Mouse (Mus musculus) gastrocnemius, postnatal 36 days (tissue): ENCODE measurements around the gene Gm49388. TPM values are rescaled to one million over a fixed set of nuclear protein-coding genes. Genes with fewer than 3 reads are reported as not detected.
"Not testable (repeated sequence)": the region's sequence is repeated elsewhere in the genome, so short reads cannot be mapped to it uniquely, and the experiment has no call there.

ENCODE experiments used
- DNase-seq, 2 experiments: peaks; one replicate each; pipeline ENCODE4 v3.0.0; 2022
- intact Hi-C: fragments of 180-260 bp; cut with DNase I; formaldehyde crosslinking; loops from one replicate; pipeline ENCODE4 v1.15.1; 2025
- total RNA-seq, 2 experiments: library from RNA; stranded (reverse); gene quantifications; 2 replicates each; pipeline ENCODE4 v1.2.3; 2021

The Gm49388 gene
- total RNA-seq, 2 experiments from 2014 or later = 0.31 to 2.1 TPM

GRCm38 (mm10) chr7:127835550-127835949 is 50.1 kb downstream of the Gm49388 start:
- intact Hi-C loops = loop anchor here (2.0 kb wide), 1 partner anchor 33 kb away; no protein-coding TSS in a partner anchor
- DNase-seq = no peak

DNA sequence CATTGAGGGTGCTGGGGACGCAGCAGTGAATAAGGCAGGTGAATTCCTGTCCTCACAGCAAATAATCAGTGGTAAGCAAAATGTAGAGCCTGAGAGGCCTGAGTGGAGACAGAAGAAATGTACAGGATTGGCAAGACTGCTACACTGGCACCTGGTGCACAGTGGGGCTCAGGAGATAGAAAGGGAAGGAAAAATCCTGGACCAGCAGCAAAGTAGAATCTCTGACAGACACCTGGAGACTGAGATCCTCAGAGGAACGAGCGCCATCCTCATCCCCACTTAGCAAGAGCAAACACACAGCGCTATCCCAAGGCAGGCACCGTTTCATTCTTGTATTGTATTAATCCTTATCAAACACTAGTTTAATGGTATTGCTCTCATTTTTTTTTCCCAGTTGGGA is 52.1 kb downstream of the Gm49388 start:
- intact Hi-C loops = no loop called here
- DNase-seq = no peak

DNA sequence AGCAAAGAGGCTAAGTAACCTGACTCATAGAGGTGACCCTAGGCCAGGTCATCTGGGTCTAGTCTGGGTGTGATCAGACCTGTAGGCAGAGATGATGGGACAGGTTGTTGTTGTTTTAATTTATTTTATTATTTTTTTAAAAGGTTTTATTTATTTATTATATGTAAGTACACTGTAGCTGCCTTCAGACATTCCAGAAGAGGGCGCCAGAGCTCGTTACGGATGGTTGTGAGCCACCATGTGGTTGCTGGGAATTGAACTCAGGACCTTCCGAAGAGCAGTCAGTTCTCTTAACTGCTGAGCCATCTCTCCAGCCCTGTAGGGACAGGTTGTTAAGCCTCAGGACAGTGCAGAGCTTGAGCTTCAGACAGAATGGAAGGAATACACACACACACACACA is 52.5 kb downstream of the Gm49388 start:
- intact Hi-C loops, DNase-seq: not testable (repeated sequence)

DNA sequence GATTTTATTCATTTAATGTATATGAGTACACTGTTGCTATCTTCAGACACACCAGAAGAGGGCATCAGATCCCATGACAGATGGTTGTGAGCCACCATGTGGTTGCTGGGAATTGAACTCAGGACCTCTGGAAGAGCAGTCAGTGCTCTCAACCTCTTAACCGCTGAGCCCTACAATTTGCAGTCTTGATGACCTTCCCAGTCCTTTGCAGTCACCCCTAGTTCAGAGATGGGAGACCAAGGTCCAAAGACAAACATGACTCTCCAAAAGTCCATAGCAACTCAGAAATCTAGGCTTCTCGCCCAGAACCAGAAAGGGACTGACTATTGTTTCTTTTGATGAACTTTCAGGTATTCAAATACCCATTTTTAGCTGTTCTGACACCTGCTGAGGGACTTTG is 54.6 kb downstream of the Gm49388 start:
- intact Hi-C loops, DNase-seq: not testable (repeated sequence)

DNA sequence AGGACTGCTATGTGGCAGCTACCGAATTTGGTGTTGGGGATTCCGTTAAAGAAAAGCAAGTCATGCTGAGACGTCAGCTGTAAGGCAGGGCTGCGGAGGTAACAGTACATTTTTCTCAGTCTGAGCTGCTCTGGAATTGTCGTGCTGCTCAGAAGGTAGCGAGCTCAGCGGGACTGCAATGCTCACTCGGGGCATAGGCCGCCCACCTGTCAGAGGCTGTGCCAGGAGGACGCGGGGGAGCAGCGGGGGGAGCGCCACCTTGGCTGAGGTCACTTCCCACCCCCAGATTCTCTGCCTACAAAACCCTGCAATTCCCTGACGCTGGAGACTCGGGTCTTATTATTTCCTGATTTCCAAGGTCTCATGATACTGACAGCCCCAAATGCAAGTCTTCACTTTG is 55.5 kb downstream of the Gm49388 start:
- intact Hi-C loops = no loop called here
- peak in 1 of 2 experiments; percentile 34 for DNase-seq

GRCm38 (mm10) chr7:127841340-127842000 is 56.1 kb downstream of the Gm49388 start:
- intact Hi-C loops = no loop called here
- peak; percentile 92 to 93 for DNase-seq

DNA sequence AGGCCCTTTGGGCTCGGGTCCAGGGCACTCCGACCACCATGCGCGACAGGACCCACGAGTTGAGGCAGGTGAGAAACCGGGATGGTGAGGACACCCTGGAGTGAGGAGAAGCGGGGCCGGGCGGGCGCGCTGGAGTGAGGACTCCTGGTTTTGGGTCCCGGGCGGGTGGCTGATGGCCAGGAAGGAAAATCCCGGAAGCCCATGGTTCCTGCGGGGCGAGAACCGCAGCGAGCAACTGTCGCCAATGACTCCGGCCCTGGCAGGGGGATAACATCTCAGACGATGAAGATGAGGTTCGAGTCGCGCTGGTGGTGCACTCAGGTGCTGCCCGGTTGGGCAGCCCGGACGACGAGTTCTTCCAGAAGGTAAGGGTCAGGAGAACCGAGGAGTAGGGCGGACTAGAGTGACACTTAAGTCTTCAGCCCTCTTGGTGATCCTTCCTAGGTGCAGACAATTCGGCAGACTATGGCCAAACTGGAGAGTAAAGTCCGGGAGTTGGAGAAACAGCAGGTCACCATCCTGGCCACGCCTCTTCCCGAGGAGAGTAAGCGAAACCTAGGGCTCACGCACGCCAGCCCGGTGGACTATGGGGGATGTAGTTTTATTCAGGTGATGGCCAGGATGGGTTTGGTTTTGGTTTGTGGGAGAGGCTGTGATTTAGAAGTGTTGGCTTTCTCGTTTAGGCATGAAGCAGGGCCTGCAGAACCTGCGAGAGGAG is 56.8 kb downstream of the Gm49388 start:
- intact Hi-C loops = loop anchor here (1.0 kb wide), 1 partner anchor 33 kb away; no protein-coding TSS in a partner anchor
- DNase-seq = peak; percentile 70

DNA sequence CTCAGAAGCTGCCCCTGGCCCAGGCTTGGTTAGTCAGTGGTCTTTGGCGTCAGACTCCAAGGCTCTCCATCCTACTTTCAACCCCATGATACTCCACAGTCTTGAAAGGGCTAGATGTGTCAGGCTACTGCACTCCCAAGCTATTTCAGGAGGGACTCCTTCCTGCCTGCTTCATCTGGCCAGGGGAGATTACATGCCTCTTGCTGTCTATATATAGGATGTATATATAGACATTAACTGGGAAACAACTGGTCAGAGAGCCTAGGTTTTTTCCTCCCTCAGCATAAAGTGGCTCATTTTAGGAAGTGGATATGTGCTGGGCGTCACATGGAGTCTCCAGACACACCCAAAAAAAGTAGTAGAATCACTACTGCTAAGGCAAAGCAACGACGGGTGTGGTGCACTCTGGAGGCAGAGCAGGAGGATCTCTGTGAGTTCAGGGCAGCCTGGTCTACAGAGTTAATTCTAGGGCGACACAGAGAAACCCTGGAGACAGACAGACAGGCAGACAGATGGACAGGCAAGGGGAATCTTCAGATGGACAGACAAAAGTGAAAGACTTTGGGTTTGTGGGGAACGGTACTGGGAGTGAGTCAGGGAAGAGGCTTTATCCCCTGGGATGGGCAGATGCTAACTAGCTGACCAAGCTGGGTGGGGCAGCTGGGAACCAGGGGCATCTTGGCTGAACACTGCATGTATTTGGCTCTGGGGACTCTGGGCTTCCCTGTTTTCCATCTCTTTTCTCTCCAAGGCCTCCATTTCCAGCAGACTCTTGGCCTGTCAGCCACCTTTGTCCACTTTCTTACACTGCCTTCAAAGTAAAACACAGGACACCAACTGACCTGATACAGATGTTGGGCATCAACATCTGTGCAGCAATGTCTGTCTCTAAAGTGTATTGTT is 64.8 kb downstream of the Gm49388 start:
- DNase-seq = peak; percentile 28 to 33
- intact Hi-C loops = no loop called here

GRCm38 (mm10) chr7:127850906-127851305 is 65.5 kb downstream of the Gm49388 start:
- intact Hi-C loops = no loop called here
- peak in 1 of 2 experiments; percentile 20 for DNase-seq

Other genes with a start within 250 kb of the Gm49388 start
- not detected for gene Tmem265, start 224.2 kb upstream of the Gm49388 start, total RNA-seq
- 1 to 10 TPM; 7.6 to 9.8 TPM for gene Phkg2, start 212.3 kb upstream of the Gm49388 start, total RNA-seq
- gene Ccdc189, start 197.0 kb upstream of the Gm49388 start, total RNA-seq = 1 to 10 TPM; 2.6 to 3.5 TPM
- gene Rnf40, start 196.8 kb upstream of the Gm49388 start, total RNA-seq = 10 to 100 TPM; 26.8 to 31.6 TPM
- gene Zfp629, start 169.8 kb upstream of the Gm49388 start, total RNA-seq = 10 to 100 TPM in 1 of 2 experiments, 1 to 10 TPM in 1; 6.1 to 10.4 TPM
- gene Bcl7c, start 76.7 kb upstream of the Gm49388 start, total RNA-seq = 10 to 100 TPM; 33.7 to 35.3 TPM
- 10 to 100 TPM; 14.6 to 18.7 TPM for gene Ctf1, start 72.9 kb upstream of the Gm49388 start, total RNA-seq
- not detected for gene Ctf2, start 53.4 kb upstream of the Gm49388 start, total RNA-seq
- gene Fbxl19, start 41.1 kb upstream of the Gm49388 start, total RNA-seq = 1 to 10 TPM; 1.9 to 2.5 TPM
- 1 to 10 TPM; 8.4 to 9.2 TPM for gene Orai3, start 15.8 kb upstream of the Gm49388 start, total RNA-seq
- gene Setd1a, start 8.9 kb upstream of the Gm49388 start, total RNA-seq = 10 to 100 TPM; 13.0 to 21.3 TPM
- gene Hsd3b7, start 15.0 kb downstream of the Gm49388 start, total RNA-seq = 1 to 10 TPM; 5.5 to 5.6 TPM
- gene Stx4a, start 38.7 kb downstream of the Gm49388 start, total RNA-seq = 10 to 100 TPM; 43.0 to 47.4 TPM
- 1 to 10 TPM in 1 of 2 experiments, under 1 TPM in 1; 0.64 to 1.1 TPM for gene Stx1b, start 38.9 kb downstream of the Gm49388 start, total RNA-seq
- gene Zfp646, start 90.6 kb downstream of the Gm49388 start, total RNA-seq = 10 to 100 TPM; 10.4 to 12.7 TPM
- 1 to 10 TPM; 2.4 to 3.6 TPM for gene Zfp668, start 91.2 kb downstream of the Gm49388 start, total RNA-seq
- 1 to 10 TPM; 1.5 to 1.7 TPM for gene Prss53, start 105.4 kb downstream of the Gm49388 start, total RNA-seq
- not detected for gene Gm21974, start 109.8 kb downstream of the Gm49388 start, total RNA-seq
- gene Vkorc1, start 110.0 kb downstream of the Gm49388 start, total RNA-seq = 10 to 100 TPM; 10.6 to 12.2 TPM
- 100 to 1,000 TPM; 155 TPM for gene Bckdk, start 118.5 kb downstream of the Gm49388 start, total RNA-seq
- 10 to 100 TPM; 20.7 to 20.9 TPM for gene Kat8, start 126.9 kb downstream of the Gm49388 start, total RNA-seq
- not detected for gene Prss8, start 144.5 kb downstream of the Gm49388 start, total RNA-seq
- gene Prss36, start 161.1 kb downstream of the Gm49388 start, total RNA-seq = 1 to 10 TPM; 6.5 to 7.2 TPM
- 10 to 100 TPM; 60.9 to 92.2 TPM for gene Fus, start 181.8 kb downstream of the Gm49388 start, total RNA-seq
- gene Pycard, start 208.3 kb downstream of the Gm49388 start, total RNA-seq = 1 to 10 TPM; 1.2 to 1.6 TPM
- 100 to 1,000 TPM; 200 to 226 TPM for gene Trim72, start 218.3 kb downstream of the Gm49388 start, total RNA-seq